Mouse (Mus musculus) lung, adult 2 months (tissue): ENCODE measurements around the gene Bcorl1.

ENCODE experiments used
- CTCF ChIP-seq: fragments of 200-500 bp; IDR thresholded peaks from 2 replicates; pipeline ENCODE4 v1.5.1; 2011; ENCODE audit warnings: mild to moderate bottlenecking, low read length, control low read depth; ENCODE audit not compliant: insufficient read depth
- POLR2A ChIP-seq: fragments of 200-500 bp; IDR thresholded peaks from 2 replicates; pipeline ENCODE4 v1.6.1; 2011; ENCODE audit warnings: low read depth, mild to moderate bottlenecking, control low read depth, low read length, borderline replicate concordance; ENCODE audit errors: extremely low read depth

GRCm38 (mm10) chrX:48405141-48405540 is 64.0 kb downstream of the Bcorl1 start:
- TF ChIP-seq CTCF (no peak), POLR2A (no peak)
